Mouse (Mus musculus) liver, embryonic 14.5 days (tissue): ENCODE results near the gene Tuba3a.

Experiments
- CTCF ChIP-seq: IDR thresholded peaks from 2 replicates; pipeline ENCODE4 v1.5.1; 2016; ENCODE audit warnings: antibody characterized with exemption, low read depth, control low read depth
- EP300 ChIP-seq: IDR thresholded peaks from 2 replicates; pipeline ENCODE4 v1.6.1; 2016; ENCODE audit warnings: antibody characterized with exemption, low read depth

- no peak for TF ChIP-seq CTCF
- TF ChIP-seq EP300: no peak
Measured at GRCm38 (mm10) chr6:125256222-125256966, 29.4 kb downstream of the Tuba3a start.
